Mouse (Mus musculus) brain, embryonic 14.5 days (tissue): ENCODE measurements at regions not wholly inside any gene's neighbourhood (a gene's known extent, or its start where the extent isn't known, plus 50 kb on each side); places are given as distances from the start of the nearest gene placed in this dataset.

Source experiments
- CTCF ChIP-seq: fragments of 200-500 bp; IDR thresholded peaks from 2 replicates; pipeline ENCODE4 v1.5.1; 2012; ENCODE audit warnings: inconsistent platforms, mild to moderate bottlenecking, moderate library complexity, borderline replicate concordance; ENCODE audit not compliant: insufficient read depth, insufficient read length; ENCODE audit errors: extremely low read depth
- POLR2A ChIP-seq: fragments of 200-500 bp; IDR thresholded peaks from 2 replicates; pipeline ENCODE4 v1.6.1; 2012; ENCODE audit warnings: mild to moderate bottlenecking, inconsistent platforms, borderline replicate concordance; ENCODE audit not compliant: poor library complexity, insufficient read depth, insufficient read length, severe bottlenecking; ENCODE audit errors: extremely low read depth

DNA sequence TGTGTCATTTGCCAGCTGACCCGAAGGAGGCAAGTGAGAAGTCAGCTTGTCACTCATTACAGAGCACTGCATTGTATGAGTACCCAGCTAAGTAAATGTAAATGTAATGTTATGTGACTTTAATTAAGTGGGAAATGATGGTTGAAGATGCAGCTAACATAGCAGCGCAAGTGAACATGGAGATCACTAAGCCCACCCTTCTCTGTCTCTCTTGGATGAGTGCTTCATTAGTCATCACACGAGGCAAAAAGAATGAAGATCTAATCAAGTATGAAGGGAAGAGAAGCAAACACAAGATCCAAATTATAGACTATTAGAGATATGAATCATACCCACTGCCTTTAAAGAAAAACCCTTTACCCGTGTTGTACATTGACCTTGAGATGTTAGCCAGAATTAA, 61.8 kb upstream of the Cldn18 start:
- TF ChIP-seq CTCF (no peak), POLR2A (no peak)
